21 mouse cellular contexts compared by ENCODE assay signal in the genomic region with DNA sequence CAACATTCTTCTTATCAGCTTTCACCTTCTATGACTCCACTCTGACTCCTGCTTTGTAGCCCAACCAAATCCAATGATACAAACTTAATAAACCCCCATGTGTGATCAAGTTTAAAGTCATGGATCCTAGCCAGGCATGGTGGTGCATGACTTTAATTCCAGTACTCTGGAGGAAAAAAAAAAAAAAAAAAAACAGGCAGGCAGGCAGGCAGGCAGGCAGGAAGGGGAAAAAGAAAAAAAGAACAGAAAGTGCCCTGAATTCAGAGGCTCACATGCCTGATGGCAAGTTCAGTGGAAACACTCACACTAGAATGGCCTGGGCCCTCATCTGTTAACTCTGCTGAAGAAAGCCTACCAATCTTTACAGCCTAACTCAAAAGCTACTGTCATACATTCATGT. TPM values are rescaled to one million over a fixed set of nuclear protein-coding genes. Genes with fewer than 3 reads are reported as not detected.
DNase-seq lines count a peak whose midpoint lies in the region; ATAC-seq and TF ChIP-seq lines count a peak whose summit lies in the region.
"Had no signal": no experiment of that assay in that cellular context is flagged by ENCODE, and none has a peak within 500 bp of the region (broad histone marks: within the 10 kb centered on the region; RNA-seq: fewer than 3 reads in every experiment).

No protein-coding gene starts in this region.

- no peak overlapping the region for H3K4me3 ChIP-seq in liver, embryonic 14.5 days (ENCODE audit: insufficient read depth in 1 of 2, low read depth in 2 of 2, low read length in 2 of 2)
- no peak overlapping the region for H3K4me3 ChIP-seq in forebrain, embryonic 16.5 days (replicated peaks; ENCODE audit: low read length)
- H3K4me3 ChIP-seq: forebrain, embryonic 12.5 days; hindbrain, embryonic 15.5 days; limb, embryonic 15.5 days; midbrain, embryonic 15.5 days; neural tube, embryonic 15.5 days had no signal

- intact Hi-C loops in heart, postnatal 14 days (cut with DNase I), result no loop called here
- intact Hi-C loops in gastrocnemius, postnatal 14 days (cut with DNase I; ENCODE audit: low total_unique reads), result no loop called here

- peak overlapping the region; percentile 21 for H3K4me2 ChIP-seq in liver, embryonic 14.5 days (ENCODE audit: low read depth)
- H3K4me2 ChIP-seq in forebrain, embryonic 16.5 days (ENCODE audit: low read length), result no peak overlapping the region
- H3K4me2 ChIP-seq: forebrain, embryonic 12.5 days; hindbrain, embryonic 15.5 days; limb, embryonic 15.5 days; midbrain, embryonic 15.5 days; neural tube, embryonic 15.5 days had no signal

- no peak for TF ChIP-seq CTCF in liver, embryonic 14.5 days (IDR thresholded peaks at IDR 0.05; ENCODE audit: low read depth)

- no peak for TF ChIP-seq EP300 in liver, embryonic 14.5 days (IDR thresholded peaks at IDR 0.05; ENCODE audit: low read depth)

- H3K27ac ChIP-seq in liver, embryonic 14.5 days, result peak overlapping the region; percentile 79
- H3K27ac ChIP-seq in forebrain, embryonic 16.5 days (ENCODE audit: low read length), result no peak overlapping the region
- H3K27ac ChIP-seq: forebrain, embryonic 12.5 days; hindbrain, embryonic 15.5 days; kidney, postnatal 0 days; limb, embryonic 15.5 days; midbrain, embryonic 15.5 days; neural tube, embryonic 15.5 days had no signal

- DNase-seq in heart, adult 11 months, result peak; percentile 76
- DNase-seq in heart, postnatal 14 days, result no peak
- DNase-seq in 416B (ENCODE audit: low read depth), result peak; percentile 24
- DNase-seq in NIH3T3 (ENCODE audit: low read depth), result peak; percentile 31
- DNase-seq in liver, embryonic 14.5 days (ENCODE audit: low read depth in 3 of 3, low spot score in 3 of 3), result no peak
- DNase-seq in gastrocnemius, postnatal 14 days, result no peak
- DNase-seq: adrenal gland, postnatal 10 days; cerebellum, adult 11-12 months; cerebellum, postnatal 36 days; heart, postnatal 4 days; kidney, adult 18-20 months; lung, postnatal 10 days; spleen, adult 18-20 months had no signal

- peaks cover 31% of the 10 kb centered on the region for H3K36me3 ChIP-seq in liver, embryonic 14.5 days (replicated peaks; ENCODE audit: control insufficient read depth, insufficient read depth, low read depth)
- H3K36me3 ChIP-seq in forebrain, embryonic 16.5 days (ENCODE audit: control insufficient read depth, insufficient read depth), result no peaks in the 10 kb centered on the region
- H3K36me3 ChIP-seq: forebrain, embryonic 12.5 days; hindbrain, embryonic 15.5 days; limb, embryonic 15.5 days; midbrain, embryonic 15.5 days; neural tube, embryonic 15.5 days had no signal

- H3K4me1 ChIP-seq in liver, embryonic 14.5 days (replicated peaks; ENCODE audit: control insufficient read depth in 2 of 2, insufficient read depth in 2 of 2, low read length in 1 of 2), result peaks cover 77 to 80% of the 10 kb centered on the region in 2 experiments
- H3K4me1 ChIP-seq in forebrain, embryonic 16.5 days (replicated peaks; ENCODE audit: control insufficient read depth, insufficient read depth, low read length), result no peaks in the 10 kb centered on the region
- H3K4me1 ChIP-seq: forebrain, embryonic 12.5 days; hindbrain, embryonic 15.5 days; limb, embryonic 15.5 days; midbrain, embryonic 15.5 days; neural tube, embryonic 15.5 days had no signal

- H3K9me3 ChIP-seq in liver, embryonic 14.5 days (ENCODE audit: control insufficient read depth, low read length), result no peaks in the 10 kb centered on the region
- no peaks in the 10 kb centered on the region for H3K9me3 ChIP-seq in forebrain, embryonic 16.5 days (ENCODE audit: control insufficient read depth, low read length)
- H3K9me3 ChIP-seq: forebrain, embryonic 12.5 days; hindbrain, embryonic 15.5 days; limb, embryonic 15.5 days; midbrain, embryonic 15.5 days; neural tube, embryonic 15.5 days had no signal

- no peak for ATAC-seq in liver, embryonic 14.5 days (ENCODE audit: insufficient read depth)
- no peak for ATAC-seq in forebrain, embryonic 16.5 days
- ATAC-seq in CD4-positive, CD25-positive, alpha-beta regulatory T cell, adult 4 months, result no peak
- ATAC-seq: midbrain, embryonic 15.5 days had no signal

- H3K27me3 ChIP-seq in liver, embryonic 14.5 days (ENCODE audit: control insufficient read depth, insufficient read depth, low read length), result no peaks in the 10 kb centered on the region
- H3K27me3 ChIP-seq in forebrain, embryonic 16.5 days (replicated peaks; ENCODE audit: control insufficient read depth, insufficient read depth, low read length), result no peaks in the 10 kb centered on the region
- H3K27me3 ChIP-seq: forebrain, embryonic 12.5 days; hindbrain, embryonic 15.5 days; limb, embryonic 15.5 days; midbrain, embryonic 15.5 days; neural tube, embryonic 15.5 days had no signal

- peak overlapping the region; percentile 20; the same call in 1 of the 2 replicates for H3K9ac ChIP-seq in liver, embryonic 14.5 days (replicated peaks)
- no peak overlapping the region for H3K9ac ChIP-seq in forebrain, embryonic 16.5 days (replicated peaks; ENCODE audit: low read depth, low read length)
- H3K9ac ChIP-seq: forebrain, embryonic 12.5 days; hindbrain, embryonic 15.5 days; limb, embryonic 15.5 days; midbrain, embryonic 15.5 days; neural tube, embryonic 15.5 days had no signal

RNA-seq across cellular contexts. Expression of a gene that starts 12.9 kb away (rescaled TPM):
- 10 to 100 TPM; 22.4 to 24.9 TPM for total RNA-seq in heart, postnatal 14 days (2021)
- polyA plus RNA-seq in liver, embryonic 14.5 days (2012; rRNA removed), result 32.8 and 33.8 TPM in 2 replicates
- 63.5 and 69.3 TPM in 2 replicates for polyA plus RNA-seq in liver, embryonic 14.5 days (2014; fragmentation: Nextera tagmentation; extraction: Ambion mirVana)
- 1.9 and 2.2 TPM in 2 replicates for polyA plus RNA-seq in forebrain, embryonic 16.5 days (2015; fragmentation: Nextera tagmentation; extraction: Ambion mirVana)
- 10 to 100 TPM; 30.0 to 33.6 TPM for total RNA-seq in gastrocnemius, postnatal 14 days (2021)
- 1 to 10 TPM; 2.5 to 3.0 TPM for polyA plus RNA-seq in CD4-positive, CD25-positive, alpha-beta regulatory T cell, adult 4 months (2017; shearing (Covaris generic))

Comparison
In these comparisons a context has a peak if more than half of its experiments do, and no peak if none do; other contexts are left out.
1. DNase-seq: peak in heart, adult 11 months (single experiment), 416B (single experiment) and NIH3T3 (single experiment); none in heart, postnatal 14 days (0 of 2), liver, embryonic 14.5 days (0 of 3) and gastrocnemius, postnatal 14 days (single experiment).
2. RNA of a gene that starts 12.9 kb away (polyA plus RNA-seq): 32.8 to 69.3 TPM in liver, embryonic 14.5 days; 2.5 to 3.0 TPM in CD4-positive, CD25-positive, alpha-beta regulatory T cell, adult 4 months and 1.9 to 2.2 TPM in forebrain, embryonic 16.5 days; every median in the first group is over 4 times any median in the second.